Mouse (Mus musculus) brown adipose tissue, adult 24 weeks (tissue): ENCODE measurements around the gene Fam78b. TPM values are rescaled to one million over a fixed set of nuclear protein-coding genes. Genes with fewer than 3 reads are reported as not detected.

ENCODE experiments used
- H3K27ac ChIP-seq: fragments of 200-500 bp; replicated peaks from 2 replicates; pipeline ENCODE4 v1.5.1; 2012; ENCODE audit warnings: low read depth, mild to moderate bottlenecking, low read length
- H3K4me1 ChIP-seq: fragments of 200-500 bp; 2 replicates; pipeline ENCODE4 v1.6.1; 2012; ENCODE audit warnings: low read length, mixed read lengths; ENCODE audit not compliant: control insufficient read depth, insufficient read depth, insufficient read length
- H3K4me3 ChIP-seq: fragments of 200-500 bp; 2 replicates; pipeline ENCODE4 v1.5.1; 2012; ENCODE audit warnings: low read depth, mild to moderate bottlenecking, low read length, moderate library complexity; ENCODE audit not compliant: insufficient read depth
- polyA plus RNA-seq: library from polyadenylated mRNA; stranded (reverse); fragments of >200 nt; gene quantifications from 2 replicates; pipeline ENCODE4 v1.2.4, GENCODE M21; 2012; ENCODE audit not compliant: missing spikeins, insufficient read depth, insufficient read length

Gene Fam78b
- polyA plus RNA-seq, 1 experiment: 8.0 TPM

DNA sequence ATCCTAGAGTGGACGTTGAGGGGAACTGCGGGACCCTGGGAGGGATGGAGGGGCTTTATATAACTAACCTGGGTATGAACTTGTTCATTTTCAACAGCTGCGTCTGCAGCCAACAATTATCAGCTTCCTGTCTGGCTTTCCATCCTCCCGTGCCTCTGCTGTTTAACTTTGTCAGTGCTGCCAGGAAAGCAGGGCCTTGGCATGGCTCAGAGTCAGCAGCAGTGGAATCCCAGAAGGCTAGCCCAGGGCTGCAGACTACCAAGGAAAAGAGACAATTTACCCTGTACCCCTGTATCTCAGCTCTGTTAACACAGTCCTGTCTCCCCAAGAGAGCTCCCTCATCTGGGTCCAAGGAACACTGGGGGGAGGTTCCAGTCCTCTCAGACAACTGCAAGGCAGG, 62.8 kb downstream of the Fam78b start:
- peaks cover 18% of the 10 kb centered on the region; the same call in 1 of the 2 replicates for H3K4me1 ChIP-seq
- no peak overlapping the region for H3K27ac ChIP-seq

DNA sequence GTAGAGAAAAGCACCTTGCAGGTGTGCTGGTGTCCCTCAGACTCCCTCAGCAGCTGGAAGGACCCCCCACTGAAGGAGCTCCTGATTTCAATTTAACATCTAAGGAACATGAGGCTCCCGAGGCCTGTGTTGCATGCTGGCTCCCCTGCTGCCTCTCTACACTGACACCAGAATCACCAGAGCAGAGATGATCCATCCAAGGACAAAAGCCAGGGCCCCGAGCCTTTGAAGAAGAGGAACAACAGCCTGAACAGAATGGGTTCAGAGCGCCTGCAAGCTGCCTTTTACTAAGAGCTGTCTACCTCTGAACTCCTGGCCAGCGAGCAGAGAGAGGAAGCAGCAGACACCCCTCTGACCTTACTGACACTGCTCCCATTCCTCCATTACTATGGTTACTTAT, 64.3 kb downstream of the Fam78b start:
- Histone ChIP-seq H3K4me1 (peaks cover 22% of the 10 kb centered on the region), H3K4me3 (no peak overlapping the region), H3K27ac (no peak overlapping the region)

More for the DNA sequence above, 62.8 kb downstream of the Fam78b start:
- H3K4me3 ChIP-seq: no peak overlapping the region

DNA sequence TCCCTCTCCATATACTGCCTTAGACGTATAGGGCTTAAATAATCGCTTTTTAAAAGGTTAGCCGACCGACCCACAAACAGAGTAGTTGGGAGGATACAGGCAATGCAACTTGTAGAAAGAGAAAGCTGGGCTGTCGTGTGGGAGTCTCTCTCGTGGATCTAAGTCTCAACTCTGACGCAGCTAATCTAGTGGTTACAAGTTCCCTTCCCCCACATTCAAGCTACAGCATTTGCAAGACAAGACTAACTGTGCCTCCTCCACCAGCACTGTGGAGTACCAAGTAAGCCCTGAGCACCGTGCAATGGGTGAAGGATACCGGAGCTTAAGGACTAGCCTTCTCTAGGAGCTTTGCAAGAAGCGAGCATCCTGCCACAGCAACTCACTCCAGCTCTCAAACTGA, 64.8 kb downstream of the Fam78b start:
- H3K27ac ChIP-seq: no peak overlapping the region
- H3K4me1 ChIP-seq: peaks cover 24% of the 10 kb centered on the region
- no peak overlapping the region for H3K4me3 ChIP-seq

DNA sequence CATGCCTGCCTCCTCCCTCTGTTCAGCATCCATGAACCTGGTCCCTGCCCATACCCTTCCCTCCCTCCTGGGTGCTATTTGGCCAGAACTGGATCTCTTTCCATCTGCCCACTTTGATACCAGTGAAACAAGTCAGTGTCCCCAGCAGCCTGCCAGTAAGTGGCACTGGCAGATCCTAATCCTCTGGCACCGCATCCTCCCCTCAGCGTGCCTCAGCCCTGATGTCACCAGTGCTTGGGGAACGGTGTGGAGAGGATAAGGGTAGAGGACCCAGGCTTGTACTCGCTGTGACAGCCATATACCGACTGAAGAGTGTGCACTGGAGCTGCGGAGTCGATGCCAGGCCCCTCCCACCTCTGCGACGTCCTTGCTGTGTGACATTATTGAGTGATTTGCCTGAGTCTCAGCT, 65.7 kb downstream of the Fam78b start:
- H3K27ac ChIP-seq: no peak overlapping the region
- H3K4me3 ChIP-seq: no peak overlapping the region
- H3K4me1 ChIP-seq: peaks cover 24% of the 10 kb centered on the region

DNA sequence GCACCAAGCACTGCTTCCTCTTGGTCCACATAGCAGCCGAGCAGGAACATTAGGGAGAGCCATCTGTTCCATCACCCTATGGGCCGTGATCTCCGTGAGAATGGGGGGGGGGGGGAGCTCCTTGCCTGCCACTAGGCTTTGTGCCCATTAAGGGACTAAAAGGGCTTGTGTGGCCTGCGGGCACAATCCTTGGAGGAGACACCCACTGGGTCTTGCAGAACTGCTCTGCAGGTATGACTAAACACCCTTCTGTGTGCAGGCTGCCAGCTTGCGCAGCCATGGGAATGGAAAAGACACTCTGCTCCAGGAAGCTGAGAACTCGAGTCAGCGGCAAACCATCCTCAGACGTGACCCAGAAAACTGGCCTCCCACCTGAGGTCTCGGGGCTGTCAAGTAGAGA, 68.5 kb downstream of the Fam78b start:
- no peak overlapping the region for H3K4me3 ChIP-seq
- peak overlapping the region; percentile 1; the same call in 1 of the 2 replicates for H3K27ac ChIP-seq
- H3K4me1 ChIP-seq: peaks cover 9% of the 10 kb centered on the region

DNA sequence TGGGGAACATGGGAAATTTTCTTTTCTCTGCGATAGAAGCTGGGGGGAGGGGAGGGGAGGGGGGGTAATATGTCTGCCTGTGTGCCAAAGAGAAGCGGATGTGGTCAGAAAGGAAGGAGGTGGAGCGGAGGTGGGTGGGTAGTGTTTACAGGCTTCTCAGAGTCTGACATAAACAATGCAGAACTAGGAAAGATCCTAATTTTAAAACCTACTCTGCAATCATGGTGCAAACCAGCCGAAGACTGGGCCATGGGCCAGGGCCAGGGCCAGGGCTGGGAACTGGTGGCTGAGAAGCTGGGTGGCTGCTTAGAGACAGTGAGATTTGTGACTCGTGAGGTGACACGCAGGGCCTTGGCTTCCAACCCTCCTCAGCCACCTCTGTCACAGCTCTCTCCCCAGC, 69.1 kb downstream of the Fam78b start:
- Histone ChIP-seq H3K4me3 (no peak overlapping the region), H3K4me1 (peaks cover 9% of the 10 kb centered on the region), H3K27ac (0 out of 2 replicates have a peak overlapping the region, but pooled peaks have one; percentile 1)

DNA sequence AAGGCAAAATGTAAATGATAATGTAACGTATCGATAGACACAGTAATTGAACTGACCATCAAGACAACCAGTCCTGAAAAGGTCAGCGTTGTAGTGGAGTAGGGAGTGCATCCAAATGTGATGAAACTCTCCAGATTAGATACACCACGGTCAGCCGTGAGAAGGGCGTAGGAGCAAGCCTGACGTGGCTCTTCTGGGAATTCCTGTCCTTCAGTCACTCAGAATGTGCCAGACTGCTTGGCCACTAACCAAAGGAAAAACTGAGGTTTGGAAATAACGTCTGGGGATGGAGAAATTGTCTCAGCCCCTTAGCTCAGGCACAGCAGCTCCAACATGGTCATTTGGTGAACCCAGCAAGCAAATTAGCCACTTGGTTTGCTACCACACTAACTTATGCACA, 74.5 kb downstream of the Fam78b start:
- H3K4me1 ChIP-seq: no peaks in the 10 kb centered on the region
- H3K27ac ChIP-seq: no peak overlapping the region
- no peak overlapping the region for H3K4me3 ChIP-seq

DNA sequence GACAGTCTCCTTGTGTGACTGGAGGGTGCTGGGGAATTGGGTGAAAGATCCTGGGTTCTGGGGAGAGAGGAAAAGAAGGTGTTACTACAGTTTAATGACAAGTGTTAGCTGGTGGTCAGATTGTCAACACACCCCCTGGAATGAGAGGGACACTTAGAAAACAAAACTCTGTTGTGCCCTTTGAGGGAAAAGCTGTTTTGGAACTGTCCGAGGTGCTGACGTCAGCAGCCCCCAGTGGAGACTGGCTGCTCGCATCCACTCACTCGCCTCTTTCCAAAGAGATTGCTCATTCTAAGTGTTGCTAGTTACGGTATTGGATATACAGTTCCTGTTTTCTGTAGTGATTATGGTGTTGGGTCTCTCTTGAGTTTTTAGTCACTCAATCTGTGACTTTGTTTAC, 78.3 kb downstream of the Fam78b start:
- H3K27ac ChIP-seq: no peak overlapping the region
- H3K4me3 ChIP-seq: no peak overlapping the region
- H3K4me1 ChIP-seq: no peaks in the 10 kb centered on the region

DNA sequence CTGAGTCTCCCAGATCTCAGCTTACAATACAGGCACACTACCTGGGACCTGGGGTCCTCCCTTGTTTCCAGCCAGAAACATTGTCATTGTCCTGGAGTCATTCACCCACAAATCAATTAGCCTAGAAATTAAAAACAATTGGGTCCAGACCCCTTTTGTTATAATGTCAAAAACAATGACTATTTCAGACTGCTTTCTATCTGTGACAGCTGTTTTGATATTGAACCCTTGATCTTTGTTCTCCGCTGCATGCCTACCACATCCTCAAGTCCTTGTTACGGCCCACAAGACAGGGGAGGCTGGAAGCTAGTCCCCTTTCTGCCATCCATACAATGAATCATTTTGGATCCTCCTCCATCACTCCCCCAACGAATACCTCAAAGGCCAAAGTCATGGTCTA, 80.7 kb downstream of the Fam78b start:
- H3K27ac ChIP-seq: no peak overlapping the region
- H3K4me3 ChIP-seq: no peak overlapping the region
- H3K4me1 ChIP-seq: no peaks in the 10 kb centered on the region

DNA sequence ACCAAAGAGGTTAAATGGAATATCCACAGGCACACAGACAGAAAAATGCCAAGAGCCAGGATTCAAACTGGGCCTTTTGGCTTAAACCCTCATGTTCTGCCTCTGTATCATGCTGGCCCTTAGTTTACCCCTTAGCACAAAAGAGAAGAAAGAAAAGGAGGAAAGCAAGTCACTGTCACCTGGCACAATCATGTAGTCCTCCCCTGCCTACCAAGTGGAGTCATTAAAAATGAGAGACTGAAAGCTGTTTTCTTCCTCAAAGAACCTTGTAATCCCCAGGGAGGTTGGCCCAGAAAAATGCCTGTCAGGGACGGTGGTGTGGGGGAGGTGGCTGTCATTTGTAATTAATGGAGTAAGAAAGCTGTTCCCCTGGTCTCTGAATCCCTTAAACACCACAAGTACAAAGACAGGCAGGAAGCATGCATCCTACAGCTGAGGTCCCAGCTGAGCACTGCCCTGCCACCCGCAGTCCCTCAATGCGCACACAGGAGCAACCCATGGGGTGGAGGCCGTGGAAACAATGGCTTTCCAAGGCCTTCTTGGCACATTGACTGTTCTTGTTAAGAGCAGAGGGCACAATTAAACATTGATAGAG, 81.4 kb downstream of the Fam78b start:
- Histone ChIP-seq H3K27ac (no peak overlapping the region), H3K4me1 (no peaks in the 10 kb centered on the region), H3K4me3 (no peak overlapping the region)

DNA sequence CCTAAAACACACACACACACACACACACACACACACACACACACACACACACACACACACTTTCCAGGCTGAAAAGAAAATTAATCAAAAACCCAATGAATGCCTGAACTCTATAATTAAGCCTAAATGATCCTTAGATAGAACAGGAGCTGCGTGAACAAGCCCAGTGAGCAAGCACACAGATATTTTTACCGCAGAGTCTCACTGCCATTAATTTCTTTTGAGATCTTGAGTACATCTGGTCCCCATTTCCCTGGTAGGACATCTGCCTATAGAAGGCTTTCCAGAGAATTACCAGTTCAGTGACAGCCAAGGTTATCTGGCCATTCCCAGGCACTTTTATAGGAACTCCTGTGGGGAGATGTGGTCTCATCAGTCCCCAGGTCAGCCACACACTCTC, 82.0 kb downstream of the Fam78b start:
- H3K27ac ChIP-seq: no peak overlapping the region
- no peaks in the 10 kb centered on the region for H3K4me1 ChIP-seq
- no peak overlapping the region for H3K4me3 ChIP-seq

DNA sequence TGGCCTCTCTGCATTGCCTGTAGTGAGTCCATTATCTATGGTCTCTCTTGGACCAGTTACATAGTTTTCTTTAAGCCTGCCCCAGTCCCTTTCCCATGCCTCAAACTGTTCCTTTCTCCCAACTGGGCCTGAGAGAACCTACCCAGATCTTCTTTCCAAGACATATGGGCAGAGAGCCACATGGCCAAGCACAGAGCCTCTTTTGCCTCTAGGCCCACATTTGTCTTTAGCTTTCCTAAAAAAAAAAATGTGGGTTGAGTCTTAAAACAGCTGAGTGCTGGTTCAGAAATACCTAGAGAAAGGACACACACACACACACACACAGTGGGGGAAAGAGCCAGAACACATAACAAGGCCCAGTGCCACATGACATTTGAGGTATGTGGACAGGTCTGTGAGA, 83.1 kb downstream of the Fam78b start:
- no peak overlapping the region for H3K27ac ChIP-seq
- H3K4me3 ChIP-seq: no peak overlapping the region
- H3K4me1 ChIP-seq: no peaks in the 10 kb centered on the region

DNA sequence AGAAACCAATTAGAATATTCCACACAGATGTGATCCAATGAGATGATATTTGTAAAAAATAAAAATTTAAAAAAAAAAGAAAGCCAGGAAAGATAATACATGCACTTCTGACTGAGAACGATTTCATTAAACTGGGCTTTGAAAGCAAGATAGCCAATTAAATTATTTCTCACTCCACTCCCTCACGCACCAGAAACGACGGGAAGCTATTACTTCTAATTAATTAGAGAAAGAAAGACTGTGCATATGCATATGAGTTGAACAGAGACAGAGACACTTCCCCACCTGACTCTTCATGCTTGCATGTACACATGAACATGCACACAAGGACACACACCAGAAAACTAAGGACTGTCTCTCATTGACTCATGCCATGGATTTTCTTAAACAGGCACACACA, 84.2 kb downstream of the Fam78b start:
- Histone ChIP-seq H3K4me1 (0 out of 2 replicates have a peak, but pooled peaks cover 2% of the 10 kb centered on the region), H3K27ac (no peak overlapping the region), H3K4me3 (no peak overlapping the region)

DNA sequence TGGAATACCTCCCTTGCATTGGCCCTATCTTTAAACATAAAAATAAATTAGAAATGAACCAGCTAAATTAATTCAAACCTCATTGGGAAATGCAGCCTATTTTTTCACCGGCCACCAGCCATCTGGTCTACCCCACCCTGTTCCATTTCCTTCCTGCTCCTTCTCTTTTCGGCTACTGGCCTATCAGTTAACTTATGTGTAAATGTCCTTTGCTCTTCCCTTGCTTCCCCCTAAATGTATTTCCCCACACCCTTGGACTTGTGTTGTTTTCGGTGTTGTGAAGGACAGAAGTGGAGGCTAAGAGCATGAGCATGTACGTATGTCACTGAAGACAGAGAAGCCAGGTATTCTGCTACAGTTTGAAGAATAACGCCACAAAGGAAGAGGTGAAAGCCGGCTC, 89.2 kb downstream of the Fam78b start:
- H3K4me1 ChIP-seq: 0 out of 2 replicates have a peak, but pooled peaks cover 2% of the 10 kb centered on the region

DNA sequence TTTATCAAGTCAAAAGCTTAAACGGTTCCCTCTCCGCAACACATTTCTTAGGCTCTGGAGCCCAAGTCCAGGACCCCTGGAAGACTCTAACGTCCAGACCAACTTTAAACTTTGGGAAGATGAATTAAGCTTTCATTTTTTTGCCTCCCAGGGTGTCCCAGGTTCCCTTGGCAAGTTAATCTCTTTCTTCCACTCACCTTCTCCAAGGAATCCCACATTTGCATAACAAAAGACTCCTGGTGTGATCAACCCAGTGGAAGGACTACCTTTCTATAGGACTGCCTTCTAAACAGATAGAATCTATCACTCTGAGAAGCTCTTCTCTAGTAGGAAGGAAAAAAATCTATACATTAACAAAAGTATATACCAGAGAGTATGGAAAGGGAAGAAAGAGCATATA, 92.3 kb downstream of the Fam78b start:
- Histone ChIP-seq H3K27ac (no peak overlapping the region), H3K4me3 (no peak overlapping the region), H3K4me1 (0 out of 2 replicates have a peak, but pooled peaks cover 2% of the 10 kb centered on the region)

More for the DNA sequence above, 89.2 kb downstream of the Fam78b start:
- Histone ChIP-seq H3K4me3 (no peak overlapping the region), H3K27ac (no peak overlapping the region)

DNA sequence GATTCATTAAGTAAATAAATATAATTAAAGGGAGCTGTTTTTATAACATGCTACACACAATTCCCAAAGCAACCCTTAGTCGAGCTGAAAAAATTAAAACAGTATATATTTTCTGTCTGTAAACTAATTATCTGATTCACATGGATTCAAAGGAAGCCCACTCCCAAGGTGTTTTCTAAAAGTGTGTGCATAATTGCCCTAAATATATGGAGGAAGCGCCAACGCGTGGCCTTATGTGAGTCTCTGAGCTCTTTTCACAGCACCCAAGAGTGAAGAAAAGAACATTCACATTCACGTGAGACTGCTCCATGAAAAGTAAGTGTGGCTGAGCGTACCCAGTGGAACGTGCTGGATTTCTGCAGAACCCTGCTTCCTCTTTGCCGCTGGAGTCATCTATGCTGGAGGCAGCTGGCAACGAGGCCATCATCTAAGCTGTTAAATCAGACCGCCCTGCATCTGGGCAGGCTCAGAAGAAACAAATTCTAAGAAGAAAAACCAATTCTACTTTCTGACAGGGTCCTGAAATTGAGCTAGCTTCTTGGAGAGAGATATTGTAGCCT, 93.5 kb downstream of the Fam78b start:
- 0 out of 2 replicates have a peak, but pooled peaks cover 2% of the 10 kb centered on the region for H3K4me1 ChIP-seq
- H3K4me3 ChIP-seq: no peak overlapping the region
- no peak overlapping the region for H3K27ac ChIP-seq
